Mouse (Mus musculus) common myeloid progenitor, adult 5-6 weeks (primary cell): ENCODE data around the gene Gm21876. TPM values are rescaled to one million over a fixed set of nuclear protein-coding genes. Genes with fewer than 3 reads are reported as not detected.

Source experiments
- ATAC-seq: replicated peaks from 2 replicates; pipeline ENCODE4 v1.8.0; 2016; ENCODE audit warnings: low read depth, mild to moderate bottlenecking, moderate TSS enrichment, inconsistent platforms; ENCODE audit not compliant: poor library complexity, severe bottlenecking
- total RNA-seq: library from RNA; stranded (forward); fragments of 200-1000, 187-1606 nt; gene quantifications from 2 replicates; pipeline ENCODE4 v1.2.3, GENCODE M21; 2017

Gm21876 gene
- total RNA-seq = not detected in 2 replicates

- no peak for ATAC-seq
Observed at GRCm38 (mm10) chrX:21175553-21175952, at the start of gene Gm21876. TSS of gene Gm21876 (minus strand) at chrX:21175653.

- ATAC-seq = no peak
Observed at GRCm38 (mm10) chrX:21220422-21220821, 45.0 kb upstream of the Gm21876 start.

GRCm38 (mm10) chrX:21146675-21147074 lies 28.8 kb downstream of the Gm21876 start:
- peak; percentile 71; the same call in 1 of the 2 replicates for ATAC-seq

Other genes with a start within 250 kb of the Gm21876 start
- gene Cfp, start 244.1 kb downstream of the Gm21876 start, total RNA-seq = 2.9 and 5.2 TPM in 2 replicates
- gene Elk1, start 225.0 kb downstream of the Gm21876 start, total RNA-seq = 2.9 and 4.3 TPM in 2 replicates
- gene Uxt, start 213.6 kb downstream of the Gm21876 start, total RNA-seq = 17.9 and 37.2 TPM in 2 replicates
- gene Zfp182, start 113.3 kb downstream of the Gm21876 start, total RNA-seq = 16.4 TPM in 2 replicates
- gene Spaca5, start 107.2 kb downstream of the Gm21876 start, total RNA-seq = not detected in 2 replicates
- gene Zfp300, start 86.1 kb downstream of the Gm21876 start, total RNA-seq = 0.19 and 3.1 TPM in 2 replicates
- gene Ssxa1, start 59.8 kb downstream of the Gm21876 start, total RNA-seq = not detected in 2 replicates